Mouse (Mus musculus): ENCODE data around the gene Teddm3.
"Not testable (repeated sequence)": the region's sequence is repeated elsewhere in the genome, so short reads cannot be mapped to it uniquely, and the experiment has no call there.

Teddm3 gene

GRCm38 (mm10) chr16:21153900-21154299 is at the start of gene Teddm3:
Gene Teddm3, minus strand, starts transcription at chr16:21154000.
- DNase-seq (ENCODE audit: low spot score): not testable (repeated sequence)

DNA sequence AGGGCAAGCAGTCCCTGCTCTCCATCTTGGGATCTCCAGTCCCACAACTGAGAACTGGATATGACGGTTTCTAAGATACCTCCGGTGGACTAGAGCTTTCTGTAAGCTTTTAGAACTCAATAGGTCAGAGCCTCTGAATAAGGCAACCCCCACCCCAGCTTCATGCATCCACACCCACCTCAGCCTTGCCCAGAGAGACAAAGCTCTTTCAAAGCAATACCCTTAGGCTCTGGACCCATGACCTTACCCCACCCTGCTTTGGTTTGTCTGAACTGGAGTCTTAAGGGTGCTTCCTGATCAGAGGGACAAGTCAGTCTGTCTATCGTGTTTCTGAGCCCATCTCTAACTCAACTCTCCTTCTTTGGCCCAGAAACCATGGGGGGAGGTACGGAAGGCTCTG is 48.9 kb upstream of the Teddm3 start:
- DNase-seq (ENCODE audit: low spot score): no peak

DNA sequence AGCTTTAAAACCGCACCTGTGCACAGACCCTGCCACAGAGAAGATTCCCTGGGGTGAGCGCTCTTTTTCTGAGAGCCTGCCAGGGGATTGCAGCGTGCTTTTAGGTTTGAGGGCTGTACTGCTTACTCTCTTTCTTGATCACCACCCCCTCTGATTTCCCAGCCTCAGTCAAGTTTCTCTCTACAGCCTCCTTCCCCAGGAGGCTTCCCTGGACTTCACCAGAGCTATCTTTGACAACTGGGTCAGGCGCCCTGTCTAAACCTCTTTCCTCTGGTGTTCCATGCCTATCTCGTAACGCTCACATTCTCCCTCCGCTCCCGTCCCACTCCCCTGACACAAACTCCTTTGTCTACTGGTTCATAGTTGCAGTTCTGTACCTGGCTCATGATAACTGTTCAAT is 45.6 kb upstream of the Teddm3 start:
- peak; percentile 5 for DNase-seq (ENCODE audit: low spot score)

GRCm38 (mm10) chr16:21198529-21198928 is 44.7 kb upstream of the Teddm3 start:
- peak; percentile 4 for DNase-seq (ENCODE audit: low spot score)

DNA sequence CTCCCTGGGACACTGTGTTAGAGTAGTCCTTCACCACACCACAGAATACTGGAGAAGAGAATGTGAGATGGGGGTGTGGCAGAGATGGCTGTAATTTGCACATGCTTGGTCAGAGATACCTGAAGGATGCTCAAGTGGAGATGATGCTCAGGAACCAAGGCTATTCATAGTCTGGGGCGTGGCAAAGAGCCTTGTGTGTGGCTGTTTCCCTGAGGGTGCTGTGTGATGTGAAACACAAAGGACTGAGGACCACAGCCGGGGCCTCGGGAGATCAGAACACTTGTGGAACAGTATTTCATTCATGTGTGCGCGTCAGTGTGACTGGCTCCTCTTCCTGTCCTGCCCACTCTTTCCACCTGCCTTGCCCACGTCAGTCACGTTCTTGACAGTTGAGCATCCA is 44.2 kb upstream of the Teddm3 start:
- peak; percentile 2 for DNase-seq (ENCODE audit: low spot score)

GRCm38 (mm10) chr16:21197542-21197941 is 43.7 kb upstream of the Teddm3 start:
- no peak for DNase-seq (ENCODE audit: low spot score)

DNA sequence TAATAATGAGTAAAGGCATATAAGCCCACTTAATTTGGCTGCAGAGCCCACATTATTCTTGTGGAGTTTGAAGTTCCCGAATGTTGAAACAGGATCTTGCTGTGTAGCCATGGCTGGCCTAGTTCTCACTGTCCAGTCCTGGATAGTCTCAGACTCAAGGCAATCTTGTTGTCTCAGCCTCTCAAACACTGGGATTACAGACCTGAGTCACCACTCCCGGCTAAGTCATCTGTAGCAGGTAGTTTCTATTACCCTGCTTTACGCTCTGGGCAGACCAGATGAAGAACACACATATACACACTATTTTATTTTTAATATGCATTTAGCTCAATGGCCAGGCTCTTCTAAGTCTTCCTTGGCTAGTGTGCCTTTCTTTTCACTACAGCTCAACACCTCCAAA is 42.8 kb upstream of the Teddm3 start:
- DNase-seq (ENCODE audit: low spot score): no peak

- no peak for DNase-seq (ENCODE audit: low spot score)
These were observed 41.6 kb upstream of the Teddm3 start for GRCm38 (mm10) chr16:21195260-21195866.

DNA sequence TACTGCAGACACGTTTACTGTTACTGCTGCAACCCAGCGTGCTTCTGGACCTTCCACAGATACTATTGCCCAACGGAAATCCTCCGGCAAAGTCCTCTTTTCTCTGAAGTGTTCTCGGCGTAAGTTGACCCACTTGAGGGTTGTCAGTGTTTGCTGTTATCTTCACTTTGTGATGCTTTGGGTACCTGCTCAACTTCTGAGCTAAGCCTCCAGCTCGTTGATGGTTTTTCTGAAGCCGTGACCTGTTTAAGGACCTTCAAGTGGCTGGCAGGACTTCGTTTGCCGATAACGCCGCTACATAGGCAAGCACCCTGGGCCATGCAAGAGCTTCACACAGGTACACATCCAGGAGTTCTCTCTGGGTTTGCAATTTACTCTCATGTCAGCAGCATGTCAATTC is 40.4 kb upstream of the Teddm3 start:
- DNase-seq (ENCODE audit: low spot score): no peak

DNA sequence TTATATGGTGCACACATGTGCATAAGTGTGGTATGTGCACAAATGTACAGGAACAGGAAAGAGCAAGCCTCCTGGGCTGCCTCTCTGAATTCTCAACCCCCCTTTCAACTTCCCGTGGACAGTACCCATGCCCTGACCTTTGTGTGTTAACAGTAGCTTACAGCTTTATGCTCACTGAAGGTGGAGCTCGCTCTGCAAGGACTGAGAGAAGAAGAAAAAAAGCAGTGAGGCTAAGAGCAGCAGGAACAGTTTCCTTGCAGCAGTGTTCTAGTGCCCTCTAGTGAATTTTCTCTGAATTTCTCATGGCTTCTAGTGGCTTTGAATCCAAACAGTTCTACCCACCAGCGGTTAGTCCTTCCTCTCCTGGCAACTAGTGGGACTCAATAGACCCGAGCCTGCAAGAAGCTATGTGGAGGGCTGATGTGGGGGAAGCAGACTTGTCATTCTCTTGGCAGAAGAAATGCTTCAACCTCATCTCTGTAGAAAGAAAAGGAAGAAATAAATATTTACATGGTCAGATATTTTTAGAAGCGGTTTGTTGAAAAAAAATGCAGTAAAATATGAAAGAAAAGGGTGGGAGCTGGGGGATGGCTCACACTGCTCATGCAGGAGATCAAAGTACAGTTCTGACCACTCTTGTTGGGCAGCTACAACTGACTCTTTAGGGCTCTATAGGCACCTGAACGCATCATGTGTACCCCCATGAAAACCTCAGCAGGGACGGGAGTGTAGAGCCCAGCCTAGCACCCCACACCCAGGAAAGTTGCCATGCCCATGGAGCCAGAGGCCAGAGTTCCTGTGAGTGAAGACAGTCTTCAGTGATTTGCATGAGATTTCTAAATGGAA is 38.9 kb upstream of the Teddm3 start:
- no peak for DNase-seq (ENCODE audit: low spot score)

DNA sequence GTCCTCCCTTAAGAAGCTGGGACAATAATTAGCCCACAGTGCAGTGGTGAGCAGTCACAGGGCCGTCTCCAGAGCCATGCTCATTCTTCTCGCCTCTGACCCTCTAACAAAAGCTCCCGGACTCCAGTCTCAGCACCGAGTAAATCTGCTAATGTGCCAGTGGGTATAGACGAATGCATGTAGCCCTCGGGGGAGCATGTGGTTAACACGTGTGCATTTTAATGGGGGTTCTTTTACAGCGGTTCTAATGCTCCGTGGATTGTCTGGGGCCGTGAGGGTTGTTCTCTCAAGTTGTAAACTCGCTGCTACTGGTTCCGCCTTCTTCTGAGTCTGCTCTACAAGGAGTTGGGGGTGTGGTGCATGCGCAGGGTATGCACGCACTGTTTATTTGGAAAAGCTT is 37.8 kb upstream of the Teddm3 start:
- DNase-seq (ENCODE audit: low spot score): no peak

- no peak for DNase-seq (ENCODE audit: low spot score)
These were observed 34.5 kb upstream of the Teddm3 start for GRCm38 (mm10) chr16:21188345-21188744.

GRCm38 (mm10) chr16:21187568-21187967 is 33.8 kb upstream of the Teddm3 start:
- DNase-seq (ENCODE audit: low spot score): no peak

DNA sequence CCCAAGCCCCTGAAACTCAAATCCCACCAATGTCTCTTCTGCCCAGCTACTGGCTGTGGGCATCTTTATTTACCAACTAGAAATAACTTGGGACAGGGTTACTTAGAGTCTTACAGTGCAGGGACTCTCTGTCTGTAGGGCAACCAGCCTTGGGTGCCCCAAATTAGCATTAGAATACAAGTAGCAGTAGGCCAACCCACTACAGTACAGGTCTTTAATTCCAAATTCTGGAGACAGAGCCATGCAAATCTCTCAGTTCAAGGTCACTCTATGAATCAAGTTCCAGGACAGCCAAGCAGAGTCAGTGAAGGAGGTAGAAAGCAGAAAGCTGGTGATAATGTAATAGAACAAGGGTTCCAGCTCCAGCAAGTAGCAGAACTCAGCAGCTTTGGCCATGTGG is 30.9 kb upstream of the Teddm3 start:
- no peak for DNase-seq (ENCODE audit: low spot score)

GRCm38 (mm10) chr16:21182108-21182507 is 28.3 kb upstream of the Teddm3 start:
- no peak for DNase-seq (ENCODE audit: low spot score)

DNA sequence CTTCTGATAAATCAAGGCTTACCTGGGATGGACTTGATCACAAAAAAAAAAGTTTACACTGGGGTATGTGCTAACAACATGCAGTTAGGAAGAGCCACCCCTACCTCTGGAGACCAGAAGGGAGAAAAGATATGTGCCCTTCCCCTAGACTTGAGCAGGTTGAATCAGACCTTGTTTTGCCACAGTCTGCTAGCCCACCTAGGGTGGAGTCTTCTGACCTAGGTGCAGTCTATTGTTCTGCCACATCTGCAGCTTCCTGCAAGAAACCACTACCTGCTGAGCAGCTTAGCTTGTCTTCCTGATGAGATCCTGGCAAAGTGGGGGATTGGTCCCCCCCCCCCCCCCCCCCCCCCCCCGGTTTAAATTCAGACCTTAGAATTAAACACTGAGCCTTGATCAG is 21.4 kb upstream of the Teddm3 start:
- no peak for DNase-seq (ENCODE audit: low spot score)

DNA sequence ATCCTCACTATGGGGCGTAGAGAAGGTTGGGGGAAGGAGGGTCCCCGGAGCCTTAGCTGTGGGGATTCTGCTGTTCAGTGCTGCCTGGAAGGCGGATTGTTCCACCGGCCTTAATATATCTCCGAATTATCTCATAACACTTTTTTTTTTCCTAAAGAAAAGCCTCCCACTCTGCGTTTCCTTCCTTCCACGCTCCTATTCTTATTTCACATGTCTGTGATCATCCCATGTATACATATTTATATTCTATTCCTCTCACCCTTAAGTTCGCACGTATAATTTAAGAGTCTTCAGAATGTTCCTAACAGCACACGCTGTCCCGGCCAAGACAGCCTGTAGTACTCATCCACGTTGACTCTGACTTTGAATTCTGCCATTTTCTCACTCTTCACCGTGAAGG is 14.9 kb upstream of the Teddm3 start:
- DNase-seq (ENCODE audit: low spot score): no peak

DNA sequence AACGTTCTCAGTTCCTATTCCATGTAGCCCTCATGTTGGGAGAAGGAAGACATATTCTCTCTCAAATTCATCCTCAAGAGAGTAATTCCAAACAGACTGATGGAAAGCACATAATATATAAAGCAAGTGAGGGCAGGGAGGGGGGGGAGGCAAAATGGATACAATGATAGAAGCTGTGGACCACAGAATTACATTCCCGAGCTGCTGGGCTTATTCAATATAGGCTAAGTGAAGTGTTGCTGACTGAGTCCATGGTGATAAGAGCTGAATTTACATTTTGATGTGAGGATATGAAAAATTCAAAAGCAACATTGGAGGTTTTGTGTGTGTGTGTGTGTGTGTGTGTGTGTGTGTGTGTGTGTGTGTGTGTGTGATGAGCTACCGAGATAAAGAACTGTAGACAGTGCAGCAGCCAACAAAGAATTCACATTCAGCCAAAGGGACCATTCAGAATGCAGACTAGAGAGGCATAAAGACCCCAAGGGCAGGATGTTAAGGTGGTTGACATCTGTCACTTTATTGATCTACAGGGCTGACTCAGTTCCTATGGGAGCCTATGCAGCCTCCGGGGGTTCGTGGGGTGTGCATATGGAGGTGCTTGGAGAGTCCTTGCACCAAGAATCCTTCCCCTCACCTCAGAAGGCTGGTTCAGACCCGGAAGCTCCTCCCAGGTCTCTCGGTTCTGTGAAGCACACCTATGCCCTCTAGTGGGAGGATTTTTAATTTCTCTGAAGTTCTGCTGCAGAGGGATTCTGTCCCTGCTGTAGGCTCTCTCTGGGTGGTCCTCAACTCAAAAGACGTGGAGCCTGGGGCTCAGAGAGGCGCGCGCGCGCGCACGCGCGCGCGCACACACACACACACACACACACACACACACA is 11.8 kb upstream of the Teddm3 start:
- DNase-seq (ENCODE audit: low spot score): not testable (repeated sequence)

- DNase-seq (ENCODE audit: low spot score): not testable (repeated sequence)
These were observed 9.6 kb upstream of the Teddm3 start for GRCm38 (mm10) chr16:21163423-21163822.

- DNase-seq (ENCODE audit: low spot score): not testable (repeated sequence)
These were observed 5.4 kb upstream of the Teddm3 start for GRCm38 (mm10) chr16:21159226-21159625.

DNA sequence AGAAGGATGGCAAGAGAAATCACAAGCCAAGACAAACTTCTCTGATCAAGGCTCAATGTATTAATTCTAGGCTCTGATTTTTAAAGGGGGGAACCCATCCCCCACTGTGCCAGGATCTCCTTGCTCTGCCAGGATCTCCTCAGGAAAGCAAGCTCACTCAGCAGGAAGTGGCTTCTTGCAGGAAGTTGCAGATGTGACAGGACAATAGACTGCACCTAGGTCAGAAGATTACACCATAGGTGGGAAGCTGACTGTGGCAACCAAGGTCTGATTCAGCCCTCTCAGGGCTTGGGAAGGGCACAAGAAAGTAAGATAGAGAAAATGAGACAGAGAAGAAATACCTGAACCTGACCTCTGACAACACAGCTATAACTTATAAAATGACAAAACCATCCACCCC is 2.5 kb upstream of the Teddm3 start:
- not testable (repeated sequence) for DNase-seq (ENCODE audit: low spot score)

DNA sequence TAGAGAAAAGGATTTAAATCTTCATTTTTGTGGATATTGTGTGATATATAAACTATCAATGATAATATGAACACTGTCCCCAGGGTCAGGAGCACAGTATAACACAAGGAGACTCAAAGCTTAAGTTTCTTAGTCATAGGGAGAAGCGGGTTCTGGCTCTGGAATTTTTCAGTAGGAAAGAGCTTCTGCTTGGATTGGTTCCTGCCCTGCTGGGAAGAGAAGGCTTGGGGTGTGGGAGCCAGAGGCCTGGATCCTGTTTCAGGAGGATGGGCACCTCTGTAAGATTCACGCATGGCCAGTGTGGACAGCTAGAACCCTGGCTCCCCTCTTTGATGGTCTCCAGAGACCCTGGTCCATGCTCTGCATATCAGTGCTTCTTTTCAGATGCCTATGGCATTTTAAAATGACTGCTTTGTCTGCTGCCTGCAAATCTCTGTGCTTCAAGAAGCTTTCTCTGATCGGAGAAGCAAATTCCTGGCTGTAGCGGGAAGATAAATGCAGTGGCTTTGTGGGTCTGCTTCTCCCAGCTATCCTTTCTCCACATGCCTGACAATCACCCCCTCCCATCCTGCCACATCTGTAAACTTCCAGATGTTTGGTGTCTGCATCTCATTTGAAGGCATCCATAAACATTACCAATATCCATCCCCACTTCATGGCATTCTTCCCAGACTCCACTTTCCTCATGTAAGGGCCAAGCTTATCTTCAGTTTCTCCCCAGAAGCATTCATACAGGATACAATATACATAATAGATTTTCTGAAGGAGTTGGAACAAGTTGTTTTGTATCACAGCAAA is 2.0 kb downstream of the Teddm3 start:
- DNase-seq (ENCODE audit: low spot score): no peak

Measured in urinary bladder, postnatal 10 days (tissue).